Mouse (Mus musculus): ENCODE data around the gene Olfr1359.

- peak; percentile 88 for TF ChIP-seq CTCF (IDR thresholded peaks at IDR 0.05; ENCODE audit: low read depth)
- TF ChIP-seq EP300 (IDR thresholded peaks at IDR 0.05; ENCODE audit: low read depth) = peak; percentile 44
Measured at GRCm38 (mm10) chr13:21710031-21710711, 12.3 kb downstream of the Olfr1359 start.

Data from liver, postnatal 0 days (tissue).